Mouse (Mus musculus) forebrain, embryonic 16.5 days (tissue): ENCODE data around the gene A2ml1. TPM values are rescaled to one million over a fixed set of nuclear protein-coding genes. Genes with fewer than 3 reads are reported as not detected.

Experiments
- ATAC-seq: fragments of 200-750 bp; cut with Nextera tagmentation; 2 replicates; pipeline ENCODE4 v1.8.0; 2017; ENCODE audit warnings: mild to moderate bottlenecking, moderate library complexity
- H3K27ac ChIP-seq: fragments of 300-500 bp; sonication (generic); 2 replicates; pipeline ENCODE4 v1.5.1; 2014; ENCODE audit warnings: low read length, control low read depth
- H3K27me3 ChIP-seq: fragments of 300-500 bp; sonication (generic); replicated peaks from 2 replicates; pipeline ENCODE4 v1.6.1; 2014; ENCODE audit warnings: low read length; ENCODE audit not compliant: control insufficient read depth, insufficient read depth
- H3K36me3 ChIP-seq: fragments of 300-500 bp; sonication (generic); 2 replicates; pipeline ENCODE4 v1.6.1; 2014; ENCODE audit not compliant: control insufficient read depth, insufficient read depth
- H3K4me1 ChIP-seq: fragments of 300-500 bp; sonication (generic); replicated peaks from 2 replicates; pipeline ENCODE4 v1.6.1; 2014; ENCODE audit warnings: low read length; ENCODE audit not compliant: control insufficient read depth, insufficient read depth
- H3K4me2 ChIP-seq: fragments of 300-500 bp; sonication (generic); 2 replicates; pipeline ENCODE4 v1.6.1; 2014; ENCODE audit warnings: mild to moderate bottlenecking, low read length, control low read depth
- H3K4me3 ChIP-seq: fragments of 300-500 bp; sonication (generic); replicated peaks from 2 replicates; pipeline ENCODE4 v1.5.1; 2014; ENCODE audit warnings: mild to moderate bottlenecking, low read length, control low read depth
- H3K9ac ChIP-seq: fragments of 300-500 bp; sonication (generic); replicated peaks from 2 replicates; pipeline ENCODE4 v1.6.1; 2014; ENCODE audit warnings: low read depth, low read length, control low read depth
- H3K9me3 ChIP-seq: fragments of 300-500 bp; sonication (generic); 2 replicates; pipeline ENCODE4 v1.6.1; 2016; ENCODE audit warnings: low read length; ENCODE audit not compliant: control insufficient read depth
- WGBS: fragments of 180-500 bp; shearing (Covaris S2); extraction: QIAGEN DNeasy Blood & Tissue Kit; methylation state at CpG from one replicate; pipeline ENCODE4 v1.1.7; 2014; 5-methylcytosine and 5-hydroxymethylcytosine counted together
- polyA plus RNA-seq: library from polyadenylated mRNA; unstranded; fragments of >200 nt; fragmentation: Nextera tagmentation; extraction: Ambion mirVana; gene quantifications from 2 replicates; pipeline ENCODE4 v1.2.1, GENCODE M21; 2015

The A2ml1 gene
- polyA plus RNA-seq, 1 experiment from 2014 or later, result 3.9 TPM

GRCm38 (mm10) chr6:128494646-128495331 lies 86.6 kb downstream of the A2ml1 start:
- ATAC-seq, result no peak
- H3K36me3 ChIP-seq, result no peaks in the 10 kb centered on the region
- 76% methylated on average over 15 of the region's 15 CpGs for WGBS

GRCm38 (mm10) chr6:128491916-128492315 lies 89.5 kb downstream of the A2ml1 start:
- 84% methylated on average over 4 of the region's 4 CpGs for WGBS
- Histone ChIP-seq H3K4me2 (no peak overlapping the region), H3K36me3 (no peaks in the 10 kb centered on the region), H3K27me3 (no peaks in the 10 kb centered on the region), H3K4me3 (no peak overlapping the region), H3K9ac (no peak overlapping the region), H3K4me1 (no peaks in the 10 kb centered on the region), H3K9me3 (no peaks in the 10 kb centered on the region), H3K27ac (no peak overlapping the region)
- ATAC-seq, result no peak

More at GRCm38 (mm10) chr6:128494646-128495331, 86.6 kb downstream of the A2ml1 start:
- Histone ChIP-seq H3K27me3 (no peaks in the 10 kb centered on the region), H3K4me2 (no peak overlapping the region), H3K9ac (no peak overlapping the region), H3K4me1 (no peaks in the 10 kb centered on the region), H3K4me3 (no peak overlapping the region), H3K27ac (no peak overlapping the region), H3K9me3 (no peaks in the 10 kb centered on the region)

- Histone ChIP-seq H3K4me3 (no peak overlapping the region), H3K4me2 (no peak overlapping the region), H3K9me3 (no peaks in the 10 kb centered on the region), H3K27ac (no peak overlapping the region), H3K9ac (no peak overlapping the region), H3K36me3 (no peaks in the 10 kb centered on the region), H3K27me3 (no peaks in the 10 kb centered on the region), H3K4me1 (no peaks in the 10 kb centered on the region)
- no peak for ATAC-seq
- WGBS, result 95% methylated on average over 10 of the region's 10 CpGs
These were observed 91.3 kb downstream of the A2ml1 start for GRCm38 (mm10) chr6:128490141-128490540.

Other genes with a start within 250 kb of the A2ml1 start
- gene Tulp3, start 225.8 kb downstream of the A2ml1 start, polyA plus RNA-seq, result 13.2 and 17.3 TPM in 2 replicates
- 124 and 129 TPM in 2 replicates for gene Rhno1, start 218.7 kb downstream of the A2ml1 start, polyA plus RNA-seq
- gene Foxm1, start 218.6 kb downstream of the A2ml1 start, polyA plus RNA-seq, result 19.9 and 21.8 TPM in 2 replicates
- gene Tex52, start 206.2 kb downstream of the A2ml1 start, polyA plus RNA-seq, result 0.45 and 0.85 TPM in 2 replicates
- gene Gm44596, start 206.1 kb downstream of the A2ml1 start, polyA plus RNA-seq, result not detected in 2 replicates
- gene Nrip2, start 182.3 kb downstream of the A2ml1 start, polyA plus RNA-seq, result 5.5 and 8.3 TPM in 2 replicates
- 37.7 and 43.0 TPM in 2 replicates for gene Itfg2, start 156.7 kb downstream of the A2ml1 start, polyA plus RNA-seq
- gene Fkbp4, start 142.9 kb downstream of the A2ml1 start, polyA plus RNA-seq, result 428 TPM in 2 replicates
- not detected in 2 replicates for gene Pzp, start 54.9 kb downstream of the A2ml1 start, polyA plus RNA-seq
- gene Klrb1a, start 41.9 kb upstream of the A2ml1 start, polyA plus RNA-seq, result not detected in 2 replicates
- not detected in 2 replicates for gene Clec2h, start 80.8 kb upstream of the A2ml1 start, polyA plus RNA-seq
- gene Klrb1, start 141.5 kb upstream of the A2ml1 start, polyA plus RNA-seq, result not detected in 2 replicates
- gene Klrb1c, start 207.6 kb upstream of the A2ml1 start, polyA plus RNA-seq, result 0.15 TPM in 1 of 2 replicates, not detected in the other
- gene Gm44511, start 244.7 kb upstream of the A2ml1 start, polyA plus RNA-seq, result not detected in 2 replicates
- not detected in 2 replicates for gene Klrb1b, start 244.7 kb upstream of the A2ml1 start, polyA plus RNA-seq